Mouse (Mus musculus) CH12.LX (cell line): ENCODE results near the gene Magi2.

ENCODE experiments used
- CHD2 ChIP-seq: IDR thresholded peaks from 2 replicates; pipeline ENCODE4 v1.6.1; 2011; ENCODE audit warnings: low read length, improper control_type of control experiment
- CTCF ChIP-seq, 2 experiments: IDR thresholded peaks in 1 of 2; conservative IDR thresholded peaks in 1 of 2; 2 replicates each; pipeline ENCODE4 v1.5.1; 2011 to 2012; ENCODE audit warnings: low read depth in 2 of 2, low read length in 2 of 2, improper control_type of control experiment in 1 of 2, inconsistent platforms in 1 of 2, mild to moderate bottlenecking in 1 of 2, moderate library complexity in 1 of 2
- JUND ChIP-seq: conservative IDR thresholded peaks from 2 replicates; pipeline ENCODE4 v1.6.1; 2011; ENCODE audit warnings: low read depth, low read length, improper control_type of control experiment
- MAFK ChIP-seq: IDR thresholded peaks from 2 replicates; pipeline ENCODE4 v1.6.1; 2011; ENCODE audit warnings: low read length, improper control_type of control experiment; ENCODE audit not compliant: insufficient replicate concordance
- MYC ChIP-seq: IDR thresholded peaks from 2 replicates; pipeline ENCODE4 v1.6.1; 2011; ENCODE audit warnings: low read depth, mild to moderate bottlenecking, improper control_type of control experiment, low read length
- NRF1 ChIP-seq: IDR thresholded peaks from 2 replicates; pipeline ENCODE4 v1.6.1; 2014; ENCODE audit warnings: low read depth, mild to moderate bottlenecking, inconsistent platforms, low read length, improper control_type of control experiment, moderate library complexity
- POLR2A ChIP-seq: IDR thresholded peaks from 2 replicates; pipeline ENCODE4 v1.6.1; 2011; ENCODE audit warnings: low read depth, mild to moderate bottlenecking, improper control_type of control experiment, low read length
- SIN3A ChIP-seq: IDR thresholded peaks from 2 replicates; pipeline ENCODE4 v1.6.1; 2012; ENCODE audit warnings: low read length, improper control_type of control experiment, inconsistent platforms
- UBTF ChIP-seq: IDR thresholded peaks from 2 replicates; pipeline ENCODE4 v1.6.1; 2012; ENCODE audit warnings: low read depth, mild to moderate bottlenecking, inconsistent platforms, low read length, improper control_type of control experiment, moderate library complexity
- USF2 ChIP-seq: conservative IDR thresholded peaks from 2 replicates; pipeline ENCODE4 v1.6.1; 2011; ENCODE audit warnings: low read depth, low read length, improper control_type of control experiment

DNA sequence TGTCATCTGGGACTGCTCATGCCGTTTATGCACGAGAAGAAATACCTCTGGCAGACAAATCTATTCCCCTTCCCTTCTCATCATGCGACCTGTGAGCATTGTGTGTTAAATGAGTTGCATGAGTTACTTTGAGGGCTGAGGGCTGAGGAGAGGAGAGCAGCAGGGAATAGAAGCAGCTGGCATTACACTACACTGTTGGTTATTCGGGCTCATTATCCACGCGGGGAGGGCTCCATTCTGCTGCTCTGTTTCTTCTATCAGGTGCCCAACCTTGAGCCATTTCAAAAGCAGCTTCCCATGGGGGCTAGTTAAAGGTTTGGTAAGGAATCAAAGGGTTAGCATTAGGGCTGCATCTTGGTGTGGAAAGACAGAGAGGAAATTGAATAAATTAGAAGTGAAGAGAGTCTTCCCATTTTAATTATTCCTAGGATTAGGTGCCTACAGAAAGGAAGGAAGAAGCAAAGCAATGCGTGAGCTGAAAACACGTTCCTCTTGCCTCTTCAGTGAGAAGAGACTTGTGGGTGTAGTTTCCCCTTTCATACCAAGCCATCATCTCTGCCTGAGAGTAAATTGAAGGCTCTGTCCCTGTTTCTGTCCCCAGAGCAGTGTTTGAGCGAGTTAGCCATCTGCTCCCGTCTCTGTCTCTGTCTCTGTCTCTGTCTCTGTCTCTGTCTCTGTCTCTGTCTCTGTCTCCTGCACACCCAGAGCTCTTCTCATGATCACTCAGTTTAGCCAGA lies 1396.2 kb downstream of the Magi2 start:
- TF ChIP-seq POLR2A = no peak
- TF ChIP-seq MAFK = no peak
- TF ChIP-seq MYC = no peak
- TF ChIP-seq SIN3A = no peak
- no peak for TF ChIP-seq CTCF (conservative IDR thresholded peaks at IDR 0.05 in 1 of 2, IDR thresholded peaks at IDR 0.05 in 1 of 2; ENCODE audit: low read depth in 2 of 2, low read length in 2 of 2)
- no peak for TF ChIP-seq NRF1
- TF ChIP-seq UBTF = no peak
- no peak for TF ChIP-seq CHD2
- TF ChIP-seq USF2 = no peak
- no peak for TF ChIP-seq JUND
